Mouse (Mus musculus) midbrain, embryonic 10.5 days (tissue): ENCODE measurements at regions not wholly inside any gene's neighbourhood (a gene's known extent, or its start where the extent isn't known, plus 50 kb on each side); places are given as distances from the start of the nearest gene placed in this dataset.
A peak's percentile ranks its signal among the peaks of the same experiment; 100 is the strongest.

Source experiments
- DNase-seq: peaks from one replicate; pipeline ENCODE4 v3.0.0-alpha.2; 2017; ENCODE audit warnings: low spot score
- H3K27ac ChIP-seq: fragments of 300-500 bp; sonication (generic); replicated peaks from 2 replicates; pipeline ENCODE4 v1.5.1; 2016; ENCODE audit warnings: mild to moderate bottlenecking
- H3K27me3 ChIP-seq: fragments of 300-500 bp; sonication (generic); 2 replicates; pipeline ENCODE4 v1.6.1; 2016; ENCODE audit warnings: low read depth, mild to moderate bottlenecking; ENCODE audit not compliant: poor library complexity, severe bottlenecking
- H3K36me3 ChIP-seq: fragments of 300-500 bp; sonication (generic); 2 replicates; pipeline ENCODE4 v1.6.1; 2016; ENCODE audit warnings: mild to moderate bottlenecking, moderate library complexity
- H3K4me1 ChIP-seq: fragments of 300-500 bp; sonication (generic); 2 replicates; pipeline ENCODE4 v1.6.1; 2016
- H3K4me3 ChIP-seq: fragments of 300-500 bp; sonication (generic); 2 replicates; pipeline ENCODE4 v1.5.1; 2016; ENCODE audit warnings: mild to moderate bottlenecking, moderate library complexity
- H3K9me3 ChIP-seq: fragments of 300-500 bp; sonication (generic); replicated peaks from 2 replicates; pipeline ENCODE4 v1.6.1; 2016; ENCODE audit warnings: mild to moderate bottlenecking
- WGBS: fragments of 180-500 bp; shearing (Covaris S2); methylation state at CpG from one replicate; pipeline ENCODE4 v1.1.7; 2016; 5-methylcytosine and 5-hydroxymethylcytosine counted together

DNA sequence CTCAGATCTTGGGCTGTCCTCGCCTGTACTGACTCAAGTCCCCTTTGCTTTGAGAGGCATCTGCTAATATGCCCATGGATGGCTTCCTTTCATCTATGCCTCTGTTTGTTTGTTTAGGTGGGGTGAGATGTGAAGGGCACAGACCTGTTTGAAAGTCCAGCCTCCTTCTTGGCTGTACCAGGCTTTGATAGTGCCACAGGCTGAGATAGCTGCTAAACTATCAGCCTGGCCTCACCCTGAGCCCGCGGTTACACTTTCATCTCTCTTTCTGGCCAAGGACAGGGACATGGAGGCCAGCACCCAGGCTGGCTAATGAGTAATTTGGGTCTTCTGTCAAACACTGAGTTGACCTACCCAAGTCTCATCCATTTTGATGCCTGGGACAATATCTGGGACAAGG, 105.0 kb upstream of the Parp11 start:
- Histone ChIP-seq H3K36me3 (no peaks in the 10 kb centered on the region), H3K4me3 (no peak overlapping the region), H3K27me3 (peaks cover 34% of the 10 kb centered on the region), H3K9me3 (no peaks in the 10 kb centered on the region), H3K27ac (peak overlapping the region; percentile 66), H3K4me1 (peaks cover 62% of the 10 kb centered on the region)
- DNase-seq, result no peak
- 93% methylated on average over 3 of the region's 3 CpGs for WGBS

DNA sequence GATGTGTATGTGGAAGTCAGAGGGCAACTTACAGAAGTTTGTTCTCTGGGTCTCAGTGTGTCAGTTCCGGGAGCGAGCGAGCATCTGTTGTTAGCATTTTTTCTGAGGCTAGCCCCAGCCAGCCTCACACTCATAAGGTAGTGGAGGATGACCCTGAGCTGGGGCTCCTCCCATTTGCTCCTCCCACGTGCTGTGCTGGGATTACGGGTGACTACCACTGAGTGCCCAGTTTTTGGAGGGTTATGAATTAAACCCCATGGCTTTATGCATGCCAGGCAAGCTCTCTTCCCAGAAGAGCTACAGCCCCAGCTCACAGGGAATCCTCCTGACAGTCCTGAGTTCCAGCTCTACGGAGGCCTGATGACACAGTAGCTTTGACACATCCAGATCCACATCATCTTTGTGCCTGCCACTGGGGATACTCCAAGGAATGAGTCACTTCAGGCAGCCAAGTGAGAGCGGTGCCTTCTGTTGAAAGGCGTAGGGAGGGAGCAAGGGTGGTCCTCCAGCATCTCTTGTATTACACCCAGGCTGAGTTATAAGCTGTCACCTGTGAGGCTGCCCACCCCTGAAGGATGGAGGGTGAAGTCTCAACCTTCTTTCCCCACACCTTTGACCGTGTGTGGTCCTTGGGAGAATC, 97.8 kb upstream of the Parp11 start:
- Histone ChIP-seq H3K27me3 (peaks cover 25% of the 10 kb centered on the region), H3K36me3 (no peaks in the 10 kb centered on the region), H3K9me3 (no peaks in the 10 kb centered on the region), H3K27ac (peak overlapping the region; percentile 68), H3K4me1 (peaks cover 34% of the 10 kb centered on the region), H3K4me3 (no peak overlapping the region)
- no peak for DNase-seq
- WGBS, result 85% methylated on average over 9 of the region's 9 CpGs

DNA sequence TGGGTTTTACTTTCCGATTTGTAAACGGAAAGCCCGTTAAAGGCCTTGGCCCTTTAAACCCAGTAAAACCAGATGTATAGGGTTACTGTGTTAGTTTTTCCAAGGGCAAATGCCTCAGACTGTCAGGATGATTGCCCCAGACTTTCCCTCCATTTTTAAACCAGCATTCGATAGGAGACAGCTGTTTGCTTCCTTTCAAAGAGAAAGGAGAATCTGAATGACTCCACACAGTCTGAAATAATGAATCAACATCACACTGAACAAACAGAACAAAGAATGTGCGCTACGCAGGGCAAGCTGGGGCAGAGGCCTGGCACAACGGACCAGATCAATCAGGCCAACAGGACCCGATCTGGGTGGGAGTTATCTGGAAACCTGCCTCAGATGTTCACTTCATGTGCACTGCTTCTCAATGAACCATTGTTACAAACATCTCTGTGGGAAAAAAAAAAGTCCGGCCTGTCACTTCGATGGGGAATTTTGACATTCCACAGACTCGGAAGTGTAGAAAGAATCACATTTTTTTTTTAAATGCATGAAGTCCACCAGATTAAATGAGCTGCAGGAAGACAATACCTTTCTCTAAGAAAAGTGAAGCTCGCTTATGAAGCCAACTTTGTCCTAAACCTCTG, 97.0 kb upstream of the Parp11 start:
- Histone ChIP-seq H3K27ac (peak overlapping the region; percentile 68), H3K4me3 (no peak overlapping the region), H3K27me3 (peaks cover 18% of the 10 kb centered on the region; the same call in 1 of the 2 replicates), H3K36me3 (no peaks in the 10 kb centered on the region), H3K9me3 (no peaks in the 10 kb centered on the region), H3K4me1 (peaks cover 29% of the 10 kb centered on the region)
- WGBS, result 56% methylated on average over 12 of the region's 12 CpGs
- DNase-seq, result no peak

DNA sequence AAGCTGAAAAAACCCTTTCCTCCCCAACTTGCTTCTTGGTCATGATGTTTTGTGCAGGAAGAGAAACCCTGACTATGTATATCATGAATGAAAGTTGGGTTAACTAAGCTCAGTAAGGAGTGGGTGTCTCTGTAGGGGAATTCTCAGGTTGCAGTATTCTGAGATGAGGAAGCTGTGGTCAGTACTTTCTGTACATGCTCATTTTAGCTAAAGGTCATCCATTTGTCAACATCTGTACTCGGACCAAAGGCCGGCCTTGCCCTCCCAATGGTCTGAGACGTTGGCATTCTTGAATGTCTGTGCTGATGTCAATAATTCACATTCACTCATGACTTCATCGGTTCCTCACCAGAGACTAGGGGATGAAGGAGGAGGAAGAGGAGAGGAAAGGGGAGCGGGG, 94.9 kb upstream of the Parp11 start:
- H3K27me3 ChIP-seq, result peaks cover 18% of the 10 kb centered on the region
- no peaks in the 10 kb centered on the region for H3K9me3 ChIP-seq
- WGBS, result 95% methylated on average over 5 of the region's 5 CpGs
- no peak overlapping the region for H3K27ac ChIP-seq
- H3K4me3 ChIP-seq, result no peak overlapping the region
- H3K4me1 ChIP-seq, result peaks cover 33% of the 10 kb centered on the region
- no peak for DNase-seq
- H3K36me3 ChIP-seq, result no peaks in the 10 kb centered on the region

DNA sequence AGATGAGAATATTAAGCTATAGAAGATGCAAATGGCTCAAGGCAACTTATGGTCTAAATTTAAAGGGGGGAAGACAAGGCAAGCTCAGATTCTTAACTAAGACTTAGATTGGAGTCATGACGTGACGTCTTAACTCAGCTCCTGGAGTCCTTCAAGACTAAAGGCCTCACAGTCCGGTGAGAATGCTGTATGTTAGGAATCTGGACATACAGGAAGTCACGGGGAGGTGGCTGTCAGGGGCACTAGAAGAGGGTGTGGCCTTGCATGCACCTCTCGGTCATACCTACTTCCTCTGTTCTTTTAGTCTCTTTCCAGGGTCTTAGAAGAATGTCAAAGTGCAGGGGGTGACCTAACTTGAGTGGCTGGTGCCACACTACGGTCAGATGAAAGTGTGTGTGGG, 91.5 kb upstream of the Parp11 start:
- H3K9me3 ChIP-seq, result no peaks in the 10 kb centered on the region
- no peak overlapping the region for H3K4me3 ChIP-seq
- H3K4me1 ChIP-seq, result peaks cover 51% of the 10 kb centered on the region
- peak overlapping the region; percentile 52; the same call in 1 of the 2 replicates for H3K27ac ChIP-seq
- H3K27me3 ChIP-seq, result peaks cover 23% of the 10 kb centered on the region
- DNase-seq, result no peak
- H3K36me3 ChIP-seq, result no peaks in the 10 kb centered on the region
- WGBS, result 79% methylated on average over 6 of the region's 6 CpGs

DNA sequence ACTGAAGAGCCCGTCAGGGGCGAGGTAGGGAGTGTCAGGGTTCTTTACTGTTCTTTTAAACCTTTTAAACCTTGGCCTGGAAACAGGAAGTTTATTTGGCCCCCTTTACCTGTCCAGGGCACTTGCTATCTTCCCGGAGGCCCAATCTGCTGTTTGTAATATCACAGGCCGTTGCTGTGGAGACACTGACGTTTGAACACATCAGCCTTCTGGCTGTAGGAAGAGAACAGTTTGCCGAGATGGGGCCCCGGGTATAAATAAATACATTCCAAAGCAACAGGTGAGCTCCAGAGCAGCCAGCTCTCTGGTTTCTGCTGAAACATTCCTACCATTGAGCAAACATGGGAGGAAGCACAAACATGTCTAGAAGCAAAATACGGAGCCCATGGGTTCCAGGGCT, 90.2 kb upstream of the Parp11 start:
- DNase-seq, result no peak
- no peak overlapping the region for H3K4me3 ChIP-seq
- H3K36me3 ChIP-seq, result no peaks in the 10 kb centered on the region
- peak overlapping the region; percentile 66; the same call in 1 of the 2 replicates for H3K27ac ChIP-seq
- H3K27me3 ChIP-seq, result peaks cover 24% of the 10 kb centered on the region
- 85% methylated on average over 8 of the region's 8 CpGs for WGBS
- peaks cover 57% of the 10 kb centered on the region for H3K4me1 ChIP-seq
- no peaks in the 10 kb centered on the region for H3K9me3 ChIP-seq

DNA sequence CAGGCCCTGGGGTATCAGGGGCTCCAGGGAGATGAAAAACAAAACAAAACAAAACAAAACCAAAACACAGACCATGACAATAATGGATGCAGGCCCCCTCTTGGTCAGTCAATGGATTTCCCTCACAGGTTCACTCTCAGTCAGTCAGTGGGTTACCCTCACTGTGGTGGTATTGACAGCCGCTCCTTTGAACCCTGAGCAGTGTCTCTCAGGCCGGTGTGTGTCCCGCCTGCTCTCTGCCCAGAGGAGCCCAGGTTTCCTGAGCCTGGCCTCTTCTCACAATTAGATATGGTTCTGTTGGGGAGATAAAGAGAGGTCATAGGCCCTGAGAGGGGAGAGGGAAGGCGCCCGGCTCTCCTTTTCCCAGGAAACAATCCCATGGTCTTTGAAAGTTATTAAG, 87.8 kb upstream of the Parp11 start:
- Histone ChIP-seq H3K27me3 (peaks cover 35% of the 10 kb centered on the region), H3K9me3 (no peaks in the 10 kb centered on the region), H3K36me3 (no peaks in the 10 kb centered on the region), H3K27ac (peak overlapping the region; percentile 74), H3K4me3 (no peak overlapping the region), H3K4me1 (peaks cover 81% of the 10 kb centered on the region)
- 20% methylated on average over 5 of the region's 5 CpGs for WGBS
- peak; percentile 60 for DNase-seq

DNA sequence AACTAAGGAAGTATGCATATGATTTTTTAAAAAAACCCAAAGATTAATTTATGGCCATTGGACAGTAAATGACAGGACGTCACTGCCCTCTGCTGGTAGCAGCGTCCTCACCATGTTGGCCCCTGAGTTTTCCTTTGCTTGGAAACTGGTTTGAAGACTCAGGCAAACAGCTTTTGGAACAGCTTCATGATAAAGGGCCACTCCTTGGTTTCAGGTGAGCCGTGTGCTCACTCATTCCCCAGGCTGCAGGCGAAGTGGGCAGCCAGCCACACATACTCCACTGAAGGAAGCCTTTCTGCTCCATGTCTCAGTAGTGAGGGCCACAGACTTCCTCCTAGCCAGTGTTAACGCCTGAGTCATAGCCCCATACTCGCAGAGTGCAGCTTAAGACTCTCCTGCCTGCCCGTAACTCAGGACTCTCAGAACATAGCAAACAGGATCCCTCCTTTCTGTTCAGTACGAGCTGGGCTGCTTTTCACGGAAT, 87.2 kb upstream of the Parp11 start:
- DNase-seq, result peak; percentile 70
- Histone ChIP-seq H3K36me3 (no peaks in the 10 kb centered on the region), H3K9me3 (no peaks in the 10 kb centered on the region), H3K4me3 (no peak overlapping the region), H3K27ac (peak overlapping the region; percentile 76), H3K4me1 (peaks cover 87% of the 10 kb centered on the region), H3K27me3 (peaks cover 35% of the 10 kb centered on the region)
- 46% methylated on average over 9 of the region's 9 CpGs for WGBS

DNA sequence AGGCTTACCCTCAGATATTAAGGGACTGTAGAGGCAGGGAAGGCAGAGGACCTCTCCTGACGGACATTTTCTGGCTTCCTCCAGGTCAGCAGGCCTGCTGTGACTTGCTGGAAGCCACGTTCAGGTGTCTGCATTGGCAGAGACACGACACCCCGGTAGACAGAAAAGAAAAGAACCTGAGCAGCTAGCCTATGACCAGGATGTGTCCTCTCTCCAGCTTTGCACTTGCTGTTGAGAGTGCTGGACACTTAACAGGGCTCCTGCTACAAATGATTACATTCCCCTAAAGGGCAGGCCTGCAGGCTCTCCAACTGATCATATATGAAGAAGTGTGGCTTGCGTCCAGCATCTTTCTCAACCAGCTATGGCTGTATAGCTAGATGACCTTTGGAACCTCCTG, 84.5 kb upstream of the Parp11 start:
- Histone ChIP-seq H3K4me3 (no peak overlapping the region), H3K36me3 (no peaks in the 10 kb centered on the region), H3K27me3 (peaks cover 55% of the 10 kb centered on the region), H3K27ac (peak overlapping the region; percentile 87), H3K4me1 (peaks cover 89% of the 10 kb centered on the region), H3K9me3 (no peaks in the 10 kb centered on the region)
- DNase-seq, result peak; percentile 18
- 74% methylated on average over 5 of the region's 5 CpGs for WGBS

DNA sequence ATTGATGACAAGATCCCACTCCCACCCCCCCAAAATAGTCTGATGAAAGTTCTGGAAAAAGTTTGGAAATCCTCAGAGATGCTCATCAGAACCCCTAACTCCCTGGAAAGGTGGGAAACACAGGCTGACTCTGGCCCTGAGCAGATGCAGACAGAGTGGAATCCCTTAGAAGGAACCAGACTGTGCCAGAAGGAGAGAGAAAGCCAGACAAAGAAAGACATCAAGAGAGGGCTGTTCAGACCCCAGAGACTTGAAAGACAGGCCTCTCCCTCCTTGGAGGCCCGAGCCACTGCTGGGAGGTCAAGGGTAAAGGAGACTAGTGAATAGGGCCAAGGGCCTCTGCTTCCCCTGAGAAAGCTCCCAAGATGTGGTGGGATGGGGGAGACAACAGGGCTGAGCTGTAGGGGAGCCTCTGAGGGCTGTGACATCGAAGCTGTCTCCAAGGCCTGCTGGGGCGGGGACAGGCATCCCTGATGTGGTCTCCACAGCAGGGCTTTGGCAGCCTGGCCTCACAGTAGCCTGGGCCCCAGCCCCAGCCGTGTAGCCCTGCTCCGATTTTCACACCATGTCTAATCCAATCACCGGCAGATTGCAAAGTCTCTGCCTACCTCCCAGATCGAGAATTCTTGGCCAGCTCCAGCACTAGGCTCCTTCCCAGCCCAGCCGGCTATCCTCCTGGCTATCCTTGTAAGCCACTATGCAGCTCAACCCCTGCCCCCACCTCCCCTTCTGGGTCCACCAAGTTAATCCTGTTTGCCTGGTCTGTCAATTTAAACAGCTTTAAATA, 83.5 kb upstream of the Parp11 start:
- Histone ChIP-seq H3K27ac (peak overlapping the region; percentile 87), H3K36me3 (no peaks in the 10 kb centered on the region), H3K4me1 (peaks cover 79% of the 10 kb centered on the region), H3K4me3 (peak overlapping the region; percentile 2; the same call in 1 of the 2 replicates), H3K9me3 (no peaks in the 10 kb centered on the region), H3K27me3 (peaks cover 60% of the 10 kb centered on the region)
- peak; percentile 92 for DNase-seq
- 6% methylated on average over 8 of the region's 8 CpGs for WGBS

DNA sequence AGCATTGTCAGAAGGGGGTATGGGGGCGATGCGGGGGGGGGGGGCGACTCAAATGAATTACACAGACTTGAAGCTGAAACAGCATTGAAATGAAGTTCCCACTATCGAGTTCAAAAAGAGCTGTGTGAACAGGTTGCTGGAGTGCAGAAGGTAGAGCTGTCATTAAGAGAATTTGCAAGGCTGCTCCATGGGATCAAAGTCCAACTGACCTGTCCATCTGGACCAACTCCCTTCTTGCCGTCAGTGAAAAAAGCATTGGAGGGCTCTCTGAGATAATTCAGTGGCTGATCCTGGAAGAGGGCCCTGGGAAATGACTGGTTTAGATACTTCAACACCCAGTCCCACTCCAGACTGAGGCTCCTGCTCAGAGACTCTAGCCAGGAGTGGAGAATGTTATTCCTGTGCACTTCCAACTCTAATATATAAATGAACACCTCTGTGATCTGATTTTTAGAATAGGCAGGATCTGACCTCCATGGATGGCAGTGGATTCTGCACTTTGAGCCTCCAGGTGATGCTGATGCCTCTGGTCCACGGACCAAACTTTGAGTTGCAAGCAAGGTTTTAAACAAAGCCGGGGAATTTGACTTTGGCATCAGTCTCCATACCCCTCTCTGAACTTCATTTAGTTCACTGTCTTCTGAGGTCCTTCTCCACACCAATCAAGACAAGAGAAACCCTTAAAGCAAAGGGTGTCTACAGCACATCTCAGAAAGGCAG, 82.6 kb upstream of the Parp11 start:
- peaks cover 71% of the 10 kb centered on the region for H3K4me1 ChIP-seq
- peak overlapping the region; percentile 87 for H3K27ac ChIP-seq
- H3K27me3 ChIP-seq, result peaks cover 60% of the 10 kb centered on the region
- H3K9me3 ChIP-seq, result no peaks in the 10 kb centered on the region
- 21% methylated on average over 7 of the region's 7 CpGs for WGBS
- no peaks in the 10 kb centered on the region for H3K36me3 ChIP-seq
- no peak for DNase-seq
- 0 out of 2 replicates have a peak overlapping the region, but pooled peaks have one; percentile 9 for H3K4me3 ChIP-seq

DNA sequence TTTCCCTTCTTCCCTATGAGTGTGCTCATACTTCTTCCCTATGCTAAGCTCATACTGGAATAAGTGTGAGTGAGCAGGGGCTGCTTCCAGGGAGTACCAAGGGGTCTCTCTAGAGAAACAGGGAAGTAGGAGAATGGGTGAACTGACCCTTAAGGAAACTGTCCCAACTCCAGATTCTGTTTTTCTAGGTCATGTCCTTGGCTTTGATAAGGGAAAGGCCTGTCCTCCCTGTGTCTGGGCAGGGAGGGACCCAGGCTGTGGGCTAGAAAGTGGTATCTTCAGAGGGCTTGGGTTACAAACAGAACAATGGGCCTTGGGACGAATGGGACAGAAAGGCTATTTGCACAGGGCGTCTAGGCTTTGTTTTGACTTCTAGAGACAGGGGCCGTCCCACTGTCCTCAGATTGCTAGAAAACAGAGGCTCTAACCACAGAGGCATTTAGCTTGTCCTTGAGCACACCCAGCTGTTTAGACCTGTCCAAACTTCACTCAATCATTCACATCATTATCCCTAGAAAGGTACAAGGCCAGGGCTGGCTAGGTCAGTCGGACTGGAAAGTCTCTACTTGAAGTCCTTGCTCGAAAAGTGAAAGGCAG, 82.0 kb upstream of the Parp11 start:
- WGBS, result 26% methylated on average over 5 of the region's 5 CpGs
- peaks cover 64% of the 10 kb centered on the region for H3K4me1 ChIP-seq

More for the DNA sequence above, 82.0 kb upstream of the Parp11 start:
- no peaks in the 10 kb centered on the region for H3K9me3 ChIP-seq
- peak overlapping the region; percentile 87 for H3K27ac ChIP-seq
- H3K36me3 ChIP-seq, result no peaks in the 10 kb centered on the region
- H3K27me3 ChIP-seq, result peaks cover 59% of the 10 kb centered on the region
- no peak overlapping the region for H3K4me3 ChIP-seq
- no peak for DNase-seq
